Mouse (Mus musculus) stomach, embryonic 16.5 days (tissue): ENCODE data around the gene Rbm34. TPM values are rescaled to one million over a fixed set of nuclear protein-coding genes. Genes with fewer than 3 reads are reported as not detected.
"Not testable (repeated sequence)": the region's sequence is repeated elsewhere in the genome, so short reads cannot be mapped to it uniquely, and the experiment has no call there.

Experiments
- ATAC-seq: fragments of 200-750 bp; cut with Nextera tagmentation; 2 replicates; pipeline ENCODE4 v1.8.0; 2017; ENCODE audit warnings: moderate number of reproducible peaks, moderate TSS enrichment; ENCODE audit not compliant: insufficient read depth, low FRiP score
- H3K27ac ChIP-seq: fragments of 300-500 bp; sonication (generic); 2 replicates; pipeline ENCODE4 v1.5.1; 2014; ENCODE audit warnings: low read length
- H3K27me3 ChIP-seq: fragments of 300-500 bp; sonication (generic); 2 replicates; pipeline ENCODE4 v1.6.1; 2014; ENCODE audit warnings: low read length, control low read depth, mixed read lengths; ENCODE audit not compliant: control insufficient read depth, insufficient read depth
- H3K36me3 ChIP-seq: fragments of 300-500 bp; sonication (generic); 2 replicates; pipeline ENCODE4 v1.6.1; 2014; ENCODE audit warnings: low read length; ENCODE audit not compliant: control insufficient read depth, insufficient read depth
- H3K4me1 ChIP-seq: fragments of 300-500 bp; sonication (generic); 2 replicates; pipeline ENCODE4 v1.6.1; 2014; ENCODE audit warnings: low read length, control low read depth, mixed read lengths; ENCODE audit not compliant: control insufficient read depth, insufficient read depth
- H3K4me2 ChIP-seq: fragments of 300-500 bp; sonication (generic); 2 replicates; pipeline ENCODE4 v1.6.1; 2014; ENCODE audit warnings: low read depth, low read length, mixed read lengths
- H3K4me3 ChIP-seq: fragments of 300-500 bp; sonication (generic); replicated peaks from 2 replicates; pipeline ENCODE4 v1.5.1; 2014; ENCODE audit warnings: mild to moderate bottlenecking, low read length
- H3K9ac ChIP-seq: fragments of 300-500 bp; sonication (generic); 2 replicates; pipeline ENCODE4 v1.6.1; 2014; ENCODE audit warnings: low read length
- H3K9me3 ChIP-seq: fragments of 300-500 bp; sonication (generic); replicated peaks from 2 replicates; pipeline ENCODE4 v1.6.1; 2016; ENCODE audit warnings: low read length, control low read depth; ENCODE audit not compliant: control insufficient read depth
- WGBS: fragments of 180-500 bp; shearing (Covaris S2); extraction: QIAGEN DNeasy Blood & Tissue Kit; methylation state at CpG from one replicate; pipeline ENCODE4 v1.1.7; 2014; 5-methylcytosine and 5-hydroxymethylcytosine counted together
- polyA plus RNA-seq: library from polyadenylated mRNA; unstranded; fragments of >200 nt; fragmentation: Nextera tagmentation; extraction: Ambion mirVana; gene quantifications from 2 replicates; pipeline ENCODE4 v1.2.1, GENCODE M21; 2015

The Rbm34 gene
- polyA plus RNA-seq, 1 experiment from 2014 or later: 17.8 TPM

GRCm38 (mm10) chr8:126918356-126918755, 52.5 kb downstream of the Rbm34 start:
- Histone ChIP-seq H3K27ac (no peak overlapping the region), H3K4me2 (no peak overlapping the region), H3K27me3 (no peaks in the 10 kb centered on the region), H3K9me3 (no peaks in the 10 kb centered on the region), H3K9ac (no peak overlapping the region), H3K36me3 (no peaks in the 10 kb centered on the region), H3K4me3 (no peak overlapping the region), H3K4me1 (peaks cover 17% of the 10 kb centered on the region; the same call in 1 of the 2 replicates)
- WGBS: 90% methylated on average over 1 of the region's 1 CpGs
- ATAC-seq: no peak

- no peak overlapping the region for H3K4me2 ChIP-seq
- no peak overlapping the region for H3K27ac ChIP-seq
- H3K9me3 ChIP-seq: no peaks in the 10 kb centered on the region
- no peaks in the 10 kb centered on the region for H3K36me3 ChIP-seq
- no peak overlapping the region for H3K9ac ChIP-seq
- peaks cover 14% of the 10 kb centered on the region; the same call in 1 of the 2 replicates for H3K4me1 ChIP-seq
- no peak for ATAC-seq
- no peak overlapping the region for H3K4me3 ChIP-seq
- no peaks in the 10 kb centered on the region for H3K27me3 ChIP-seq
- WGBS: 42% methylated on average over 6 of the region's 6 CpGs
Observed at GRCm38 (mm10) chr8:126917179-126917905, 53.5 kb downstream of the Rbm34 start.

GRCm38 (mm10) chr8:126916611-126917010, 54.3 kb downstream of the Rbm34 start:
- Histone ChIP-seq H3K9ac (no peak overlapping the region), H3K4me1 (peaks cover 14% of the 10 kb centered on the region; the same call in 1 of the 2 replicates), H3K36me3 (no peaks in the 10 kb centered on the region), H3K9me3 (no peaks in the 10 kb centered on the region), H3K27ac (no peak overlapping the region), H3K27me3 (no peaks in the 10 kb centered on the region), H3K4me2 (no peak overlapping the region), H3K4me3 (no peak overlapping the region)
- 80% methylated on average over 4 of the region's 4 CpGs for WGBS
- ATAC-seq: no peak

DNA sequence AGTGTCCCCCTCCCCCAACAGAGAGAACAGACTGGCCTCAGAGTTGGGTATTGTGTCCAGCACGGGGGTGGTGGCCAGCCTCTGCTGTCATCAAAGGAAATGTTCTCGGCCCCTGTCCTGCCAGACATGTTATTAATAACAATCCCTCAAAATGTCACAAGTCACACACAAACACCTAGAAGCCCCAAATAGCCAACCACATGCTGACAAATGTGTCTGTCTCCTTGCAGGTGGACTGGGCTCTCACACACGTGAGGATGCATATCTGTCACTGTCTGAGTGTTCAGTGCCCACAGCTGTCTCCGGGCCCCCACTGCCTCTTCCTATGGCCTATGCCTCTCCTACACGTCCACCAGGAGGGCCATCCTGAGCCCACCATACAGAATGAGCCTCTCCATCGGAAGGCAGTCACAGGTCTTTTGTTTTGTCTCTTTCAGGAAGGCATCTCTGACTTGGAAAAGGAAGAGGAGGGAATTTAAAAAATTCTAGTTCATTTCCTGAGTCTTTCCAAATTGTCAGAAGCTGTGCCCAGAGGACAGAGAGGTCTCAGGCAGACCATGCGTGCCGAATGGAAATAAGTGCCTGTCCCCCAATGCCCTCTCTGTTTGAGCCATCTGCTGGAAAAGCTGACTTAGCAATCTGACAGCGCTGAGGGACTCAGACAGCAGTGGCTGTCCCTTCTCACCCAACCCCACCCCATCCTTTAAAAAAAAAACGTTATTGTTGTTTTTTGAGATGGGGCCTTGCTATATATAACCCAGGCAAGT, 56.1 kb downstream of the Rbm34 start:
- H3K27ac ChIP-seq: no peak overlapping the region
- H3K9me3 ChIP-seq: no peaks in the 10 kb centered on the region
- no peaks in the 10 kb centered on the region for H3K27me3 ChIP-seq
- ATAC-seq: no peak
- H3K9ac ChIP-seq: no peak overlapping the region
- H3K36me3 ChIP-seq: no peaks in the 10 kb centered on the region
- WGBS: 42% methylated on average over 10 of the region's 10 CpGs
- H3K4me1 ChIP-seq: peaks cover 14% of the 10 kb centered on the region; the same call in 1 of the 2 replicates
- no peak overlapping the region for H3K4me3 ChIP-seq
- no peak overlapping the region for H3K4me2 ChIP-seq

DNA sequence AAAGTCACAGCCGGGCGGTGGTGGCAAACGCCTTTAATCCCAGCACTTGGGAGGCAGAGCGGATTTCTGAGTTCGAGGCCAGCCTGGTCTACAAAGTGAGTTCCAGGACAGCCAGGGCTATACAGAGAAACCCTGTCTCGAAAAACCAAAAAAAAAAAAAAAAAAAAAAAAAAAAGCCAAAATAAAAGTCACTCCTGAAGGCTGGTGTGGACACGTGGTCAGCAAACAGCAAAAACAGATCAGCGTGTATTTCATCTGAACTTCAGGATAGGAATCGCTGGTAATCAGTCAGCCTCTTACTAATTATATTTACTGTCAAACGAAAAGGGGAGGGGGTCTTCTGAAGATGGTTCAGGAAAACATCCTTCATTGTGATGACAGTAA, 56.8 kb downstream of the Rbm34 start:
- ATAC-seq, H3K9me3 ChIP-seq, H3K36me3 ChIP-seq, H3K4me3 ChIP-seq, H3K27ac ChIP-seq, H3K4me2 ChIP-seq, H3K27me3 ChIP-seq, H3K9ac ChIP-seq: not testable (repeated sequence)
- H3K4me1 ChIP-seq: 0 out of 2 replicates have a peak, but pooled peaks cover 11% of the 10 kb centered on the region
- WGBS: 60% methylated on average over 10 of the region's 10 CpGs

DNA sequence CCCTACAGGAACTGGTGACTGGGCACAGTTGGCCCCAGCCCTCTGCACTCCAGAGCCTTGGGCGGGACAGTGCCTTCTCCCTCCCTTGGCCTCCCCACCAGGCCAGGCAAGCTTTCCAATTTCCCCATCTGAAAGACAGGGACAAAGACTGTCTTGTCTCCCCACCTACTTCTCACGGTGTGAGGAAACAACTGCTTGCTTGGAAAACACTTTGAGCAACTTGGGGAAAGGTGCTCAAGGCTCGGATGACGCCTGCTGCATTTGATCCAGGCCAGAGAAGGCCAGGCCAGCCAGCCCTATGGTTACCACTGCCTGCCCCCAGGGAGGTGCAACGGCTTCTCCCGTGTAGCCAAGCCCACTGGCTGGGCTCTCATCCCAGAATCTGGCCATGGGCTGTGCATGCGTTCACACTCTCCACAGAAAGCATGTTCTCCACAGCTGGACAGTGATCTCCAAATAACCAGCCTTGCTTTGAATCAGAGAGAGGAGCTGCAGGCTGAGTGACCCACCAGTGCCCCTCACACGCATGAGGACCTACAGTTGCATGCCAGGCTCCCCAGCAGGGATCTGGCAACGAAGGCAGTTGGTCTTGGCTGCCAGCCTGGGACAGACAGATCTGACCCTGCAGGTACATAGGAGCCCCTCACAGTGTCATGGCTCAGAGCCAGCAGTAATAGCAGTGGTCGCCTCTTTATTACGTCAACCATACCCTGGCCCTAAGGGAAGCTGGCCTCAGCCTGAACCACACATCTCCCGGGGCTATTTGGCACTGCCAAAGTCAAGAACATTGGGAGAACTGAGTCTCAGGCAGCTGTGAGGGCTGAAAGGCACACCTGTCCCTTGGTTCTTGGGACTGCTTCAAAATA, 57.4 kb downstream of the Rbm34 start:
- H3K27ac ChIP-seq: peak overlapping the region; percentile 2; the same call in 1 of the 2 replicates
- no peak overlapping the region for H3K9ac ChIP-seq
- ATAC-seq: no peak; the same call in 1 of the 2 replicates
- no peak overlapping the region for H3K4me3 ChIP-seq
- H3K36me3 ChIP-seq: no peaks in the 10 kb centered on the region
- H3K9me3 ChIP-seq: no peaks in the 10 kb centered on the region
- H3K27me3 ChIP-seq: no peaks in the 10 kb centered on the region
- 41% methylated on average over 12 of the region's 12 CpGs for WGBS
- H3K4me2 ChIP-seq: no peak overlapping the region
- 0 out of 2 replicates have a peak, but pooled peaks cover 11% of the 10 kb centered on the region for H3K4me1 ChIP-seq

DNA sequence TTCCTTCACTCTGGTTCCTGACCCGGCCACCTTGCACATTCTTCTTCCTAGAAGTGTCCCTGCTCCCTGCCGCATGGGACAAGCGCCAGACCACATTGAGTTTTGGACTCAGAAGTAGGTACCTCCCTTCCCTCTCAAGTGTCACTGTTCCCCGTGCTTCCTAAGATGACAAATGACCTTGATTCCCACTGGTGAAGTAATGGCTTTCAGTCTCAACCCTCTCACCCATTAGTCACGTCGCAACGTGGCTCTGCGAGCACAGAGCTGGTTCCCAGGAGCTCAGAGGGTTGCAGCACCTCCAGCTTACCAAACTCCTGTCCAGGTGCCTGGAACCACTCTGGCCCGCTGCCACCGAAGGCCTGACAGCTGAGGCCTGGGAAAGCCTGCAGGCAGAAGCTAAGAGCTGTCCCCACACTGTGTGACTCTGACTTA, 61.5 kb downstream of the Rbm34 start:
- 54% methylated on average over 10 of the region's 10 CpGs for WGBS
- Histone ChIP-seq H3K4me1 (peaks cover 12% of the 10 kb centered on the region; the same call in 1 of the 2 replicates), H3K27me3 (no peaks in the 10 kb centered on the region), H3K27ac (no peak overlapping the region), H3K36me3 (no peaks in the 10 kb centered on the region), H3K4me3 (no peak overlapping the region), H3K9me3 (no peaks in the 10 kb centered on the region), H3K9ac (no peak overlapping the region), H3K4me2 (no peak overlapping the region)
- no peak for ATAC-seq

GRCm38 (mm10) chr8:126908805-126909204, 62.1 kb downstream of the Rbm34 start:
- 74% methylated on average over 6 of the region's 6 CpGs for WGBS
- Histone ChIP-seq H3K36me3 (no peaks in the 10 kb centered on the region), H3K9ac (no peak overlapping the region), H3K4me2 (no peak overlapping the region), H3K27ac (no peak overlapping the region), H3K4me3 (no peak overlapping the region), H3K4me1 (peaks cover 10% of the 10 kb centered on the region; the same call in 1 of the 2 replicates), H3K9me3 (no peaks in the 10 kb centered on the region), H3K27me3 (no peaks in the 10 kb centered on the region)
- no peak for ATAC-seq
